Comparison of ENCODE assay signal across 35 mouse cellular contexts in genomic region chr5:104089751-104090150, GRCm38 (mm10). TPM values are rescaled to one million over a fixed set of nuclear protein-coding genes. Genes with fewer than 3 reads are reported as not detected.
"Had no signal": no experiment of that assay in that cellular context is flagged by ENCODE, and none has a peak within 500 bp of the region (broad histone marks: within the 10 kb centered on the region; RNA-seq: fewer than 3 reads in every experiment).

No protein-coding gene starts in this region.

- H3K36me3 ChIP-seq: intestine, embryonic 15.5 days; limb, embryonic 10.5 days; limb, embryonic 12.5 days had no signal

- H3K9me3 ChIP-seq: hindbrain, embryonic 10.5 days; hindbrain, embryonic 12.5 days; hindbrain, embryonic 15.5 days; intestine, embryonic 15.5 days; limb, embryonic 10.5 days; limb, embryonic 12.5 days had no signal

- H3K4me1 ChIP-seq: hindbrain, embryonic 10.5 days; hindbrain, embryonic 12.5 days; hindbrain, embryonic 15.5 days; intestine, embryonic 15.5 days; limb, embryonic 10.5 days had no signal

- H3K4me2 ChIP-seq: heart, embryonic 11.5 days; hindbrain, embryonic 12.5 days; hindbrain, embryonic 15.5 days; intestine, embryonic 15.5 days; limb, embryonic 12.5 days; liver, embryonic 11.5 days had no signal

- H3K27ac ChIP-seq: gastrocnemius, adult 2 months; heart, adult 2 months; hindbrain, embryonic 10.5 days; hindbrain, embryonic 12.5 days; hindbrain, embryonic 15.5 days; intestine, embryonic 15.5 days; layer of hippocampus, adult 2 months; left cerebral cortex, adult 2 months; limb, embryonic 10.5 days; limb, embryonic 12.5 days had no signal

- H3K27me3 ChIP-seq: hindbrain, embryonic 12.5 days; hindbrain, embryonic 15.5 days; intestine, embryonic 15.5 days; limb, embryonic 12.5 days had no signal

- H3K9ac ChIP-seq: hindbrain, embryonic 12.5 days; hindbrain, embryonic 15.5 days; intestine, embryonic 15.5 days; limb, embryonic 12.5 days had no signal

- DNase-seq: gastrocnemius, adult 2 months; gastrocnemius, postnatal 10 days; gastrocnemius, postnatal 25 days; heart, postnatal 10 days; heart, postnatal 4 days; kidney, adult 18-20 months; kidney, adult 8-10 months; kidney, postnatal 10 days; kidney, postnatal 25 days; kidney, postnatal 4 days; liver had no signal

- H3K4me3 ChIP-seq: gastrocnemius, adult 2 months; heart, adult 2 months; hindbrain, embryonic 10.5 days; hindbrain, embryonic 12.5 days; hindbrain, embryonic 15.5 days; intestine, embryonic 15.5 days; layer of hippocampus, adult 2 months; left cerebral cortex, adult 2 months; limb, embryonic 10.5 days; limb, embryonic 12.5 days had no signal

- ATAC-seq: inflammation-experienced regulatory T-cells, adult 6 months; intestine, embryonic 15.5 days; intestine, postnatal 0 days had no signal

RNA-seq across cellular contexts. Expression of gene Gm17660, which starts 12.3 kb away (rescaled TPM):
- total RNA-seq: gastrocnemius, adult 2 months; gastrocnemius, postnatal 10 days; gastrocnemius, postnatal 25 days; gastrocnemius, postnatal 4 days; granulocyte monocyte progenitor cell, adult 5-6 weeks; heart, adult 2 months; heart, postnatal 10 days; heart, postnatal 25 days; heart, postnatal 4 days; layer of hippocampus, adult 2 months; layer of hippocampus, postnatal 10 days; left cerebral cortex, adult 2 months; left cerebral cortex, postnatal 14 days had no signal
- polyA plus RNA-seq: frontal cortex, adult 2 months; heart, adult 2 months; heart, embryonic 11.5 days; heart, embryonic 14.5 days; heart, embryonic 16.5 days; hindbrain, embryonic 10.5 days; hindbrain, embryonic 12.5 days; hindbrain, embryonic 15.5 days; inflammation-experienced regulatory T-cells, adult 6 months; intestine, embryonic 15.5 days; kidney, embryonic 14.5 days; kidney, embryonic 16.5 days; limb, embryonic 10.5 days; limb, embryonic 12.5 days; limb, embryonic 14.5 days; liver, embryonic 11.5 days had no signal

RNA-seq across cellular contexts. Expression of gene Sparcl1, which starts 23.8 kb away (rescaled TPM):
- total RNA-seq: granulocyte monocyte progenitor cell, adult 5-6 weeks had no signal
- polyA plus RNA-seq: inflammation-experienced regulatory T-cells, adult 6 months had no signal
